Mouse (Mus musculus) heart, adult 2 months (tissue): Measurements from ENCODE around the gene Slc4a8.

Experiments used
- CTCF ChIP-seq: fragments of 200-600 bp; IDR thresholded peaks from 2 replicates; pipeline ENCODE4 v1.8.1; 2022; ENCODE audit warnings: antibody characterized with exemption, mild to moderate bottlenecking, moderate library complexity
- EP300 ChIP-seq: fragments of 200-500 bp; IDR thresholded peaks from 2 replicates; pipeline ENCODE4 v1.6.1; 2011; ENCODE audit warnings: low read depth, low read length, control low read depth; ENCODE audit not compliant: insufficient read depth
- POLR2A ChIP-seq: fragments of 200-500 bp; IDR thresholded peaks from 2 replicates; pipeline ENCODE4 v1.6.1; 2011; ENCODE audit warnings: mild to moderate bottlenecking, low read depth, low read length, control low read depth; ENCODE audit not compliant: insufficient read depth

GRCm38 (mm10) chr15:100752439-100752838, 9.1 kb upstream of the Slc4a8 start:
- TF ChIP-seq CTCF (no peak), POLR2A (no peak), EP300 (no peak)
